Mouse (Mus musculus): ENCODE data around the gene Taf6l. TPM values are rescaled to one million over a fixed set of nuclear protein-coding genes. Genes with fewer than 3 reads are reported as not detected.

Gene Taf6l
- polyA plus RNA-seq, 1 experiment from 2014 or later, result 17.4 TPM

DNA sequence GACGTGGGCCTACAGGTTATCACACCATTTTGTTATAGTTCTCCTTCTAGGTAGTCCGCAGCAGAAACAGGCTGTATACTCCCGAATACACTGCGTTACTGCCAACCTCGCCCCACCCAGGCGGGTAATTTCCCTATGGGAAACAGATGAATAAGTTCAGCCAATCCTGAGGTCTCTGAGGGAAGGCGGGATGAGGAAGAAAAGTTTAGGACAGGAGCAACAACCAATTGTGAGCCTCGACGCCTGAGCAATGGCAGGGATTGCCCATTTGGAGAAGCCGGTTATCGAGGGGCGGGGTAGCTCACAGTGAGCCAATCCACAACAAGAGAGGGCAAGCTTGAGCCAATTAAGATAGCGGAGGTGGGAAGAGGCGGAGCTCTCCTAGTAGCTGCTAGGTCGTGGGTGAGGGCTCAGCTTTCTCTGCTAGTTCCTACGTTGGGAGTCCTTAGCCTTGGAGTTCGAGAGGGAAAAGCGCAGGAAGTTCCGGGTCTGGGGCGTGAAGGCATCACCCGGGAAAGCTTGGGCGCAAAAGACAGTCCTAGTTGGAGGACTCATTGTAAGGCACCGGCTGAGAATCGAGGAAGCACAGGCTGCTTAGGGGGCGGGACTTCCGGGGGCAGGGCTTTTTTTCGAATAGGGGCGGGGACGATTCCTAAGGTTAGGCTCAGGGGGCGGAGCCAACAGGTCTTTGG is 16.1 kb upstream of the Taf6l start, which contains the start of gene Zbtb3:
Gene Zbtb3, plus strand, starts transcription at position 426 of the 692 bp plus-strand sequence.
- peak within 1 kb of the TSS; percentile 89 for H3K4me3 ChIP-seq (ENCODE audit: low read length)
- peak; percentile 97 for ATAC-seq (replicated peaks; ENCODE audit: extremely low read depth, insufficient read depth, low FRiP score)
- peak within 1 kb of the TSS; percentile 87 for H3K27ac ChIP-seq (ENCODE audit: low read length)
- peak within 1 kb of the TSS; percentile 79 for H3K4me2 ChIP-seq (ENCODE audit: low read depth, low read length)
- peak within 1 kb of the TSS; percentile 70 for H3K9ac ChIP-seq (ENCODE audit: low read length)
- whole genome bisulfite sequencing, result under 1% methylated on average over 30 of the region's 30 CpGs
- peaks cover 18% of the 10 kb centered on the region for H3K4me1 ChIP-seq (ENCODE audit: control insufficient read depth, insufficient read depth, low read length)
- H3K9me3 ChIP-seq (replicated peaks; ENCODE audit: control insufficient read depth, low read length), result no peaks in the 10 kb centered on the region
- H3K36me3 ChIP-seq (ENCODE audit: control insufficient read depth, insufficient read depth), result 0 out of 2 replicates have a peak, but pooled peaks cover 3% of the 10 kb centered on the region
- no peaks in the 10 kb centered on the region for H3K27me3 ChIP-seq (ENCODE audit: control insufficient read depth, insufficient read depth, low read length)

DNA sequence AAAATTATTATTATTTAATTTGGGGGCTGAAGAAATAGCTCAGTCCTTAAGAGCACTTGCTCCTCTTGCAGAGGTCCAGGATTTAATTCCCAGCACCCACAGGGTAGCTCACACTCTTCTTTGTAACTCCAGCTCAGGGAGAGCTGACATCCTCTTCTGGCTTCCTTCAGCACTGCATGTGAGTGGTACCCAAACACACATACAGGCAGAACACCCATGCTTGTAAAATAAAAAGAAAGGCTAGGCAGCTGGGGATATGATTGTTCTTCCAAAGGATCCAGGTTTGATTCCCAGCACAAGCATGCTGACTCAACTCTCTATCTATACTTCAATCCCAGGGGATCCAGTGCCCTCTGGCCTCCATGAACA is 12.7 kb upstream of the Taf6l start:
- peaks cover 11% of the 10 kb centered on the region for H3K36me3 ChIP-seq (ENCODE audit: control insufficient read depth, insufficient read depth)
- peak overlapping the region; percentile 80 for H3K4me2 ChIP-seq (ENCODE audit: low read depth, low read length)
- no peaks in the 10 kb centered on the region for H3K9me3 ChIP-seq (replicated peaks; ENCODE audit: control insufficient read depth, low read length)
- no peak for ATAC-seq (replicated peaks; ENCODE audit: extremely low read depth, insufficient read depth, low FRiP score)
- H3K9ac ChIP-seq (ENCODE audit: low read length), result no peak overlapping the region; the same call in none of the 2 replicates
- no peaks in the 10 kb centered on the region for H3K27me3 ChIP-seq (ENCODE audit: control insufficient read depth, insufficient read depth, low read length)
- H3K4me1 ChIP-seq (ENCODE audit: control insufficient read depth, insufficient read depth, low read length), result peaks cover 24% of the 10 kb centered on the region
- peak overlapping the region; percentile 92 for H3K4me3 ChIP-seq (ENCODE audit: low read length)
- no peak overlapping the region for H3K27ac ChIP-seq (ENCODE audit: low read length)

DNA sequence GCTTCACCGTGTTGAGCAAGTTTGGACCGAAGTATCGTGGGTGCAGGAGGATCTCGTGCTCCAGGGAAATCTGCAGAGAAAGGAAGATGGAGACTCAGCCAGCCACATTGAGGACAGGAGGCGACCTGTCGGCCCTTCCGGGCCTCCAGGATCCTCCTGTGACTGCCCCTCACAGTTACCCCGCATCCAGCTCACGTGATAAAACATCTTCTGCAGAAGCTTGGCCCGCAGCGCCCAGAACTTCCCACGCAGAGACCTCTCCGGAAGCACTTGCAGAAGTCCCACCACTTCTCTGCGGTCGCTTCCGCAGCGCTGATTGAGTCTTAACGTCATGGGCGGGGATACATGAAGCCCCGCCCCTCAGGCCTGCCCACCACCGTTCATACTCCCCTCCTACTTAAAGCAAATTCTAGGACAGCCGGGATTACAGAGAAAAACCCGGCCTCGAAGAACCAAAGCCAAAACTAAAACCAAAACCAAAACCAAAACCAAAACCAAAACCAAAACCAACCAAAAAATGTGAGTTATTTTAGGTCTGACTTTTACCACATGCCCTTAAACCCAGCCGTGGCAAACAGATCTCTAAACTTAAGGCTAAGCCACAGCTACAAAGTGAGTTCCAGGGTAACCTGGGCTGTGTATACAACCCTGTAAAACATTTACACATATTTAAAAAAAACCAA is 12.2 kb upstream of the Taf6l start, which contains the start of gene Polr2g:
Gene Polr2g, minus strand, starts transcription at position 314 of the 683 bp plus-strand sequence.
- Histone ChIP-seq H3K36me3 (ENCODE audit: control insufficient read depth, insufficient read depth) (peaks cover 16% of the 10 kb centered on the region), H3K4me1 (ENCODE audit: control insufficient read depth, insufficient read depth, low read length) (peaks cover 24% of the 10 kb centered on the region), H3K27ac (ENCODE audit: low read length) (peak within 1 kb of the TSS; percentile 82), H3K27me3 (ENCODE audit: control insufficient read depth, insufficient read depth, low read length) (no peaks in the 10 kb centered on the region), H3K4me3 (ENCODE audit: low read length) (peak within 1 kb of the TSS; percentile 92), H3K9ac (ENCODE audit: low read length) (peak within 1 kb of the TSS; percentile 85), H3K4me2 (ENCODE audit: low read depth, low read length) (peak within 1 kb of the TSS; percentile 80), H3K9me3 (replicated peaks; ENCODE audit: control insufficient read depth, low read length) (no peaks in the 10 kb centered on the region)
- ATAC-seq (replicated peaks; ENCODE audit: extremely low read depth, insufficient read depth, low FRiP score), result peak; percentile 74
- 1% methylated on average over 25 of the region's 25 CpGs for WGBS

DNA sequence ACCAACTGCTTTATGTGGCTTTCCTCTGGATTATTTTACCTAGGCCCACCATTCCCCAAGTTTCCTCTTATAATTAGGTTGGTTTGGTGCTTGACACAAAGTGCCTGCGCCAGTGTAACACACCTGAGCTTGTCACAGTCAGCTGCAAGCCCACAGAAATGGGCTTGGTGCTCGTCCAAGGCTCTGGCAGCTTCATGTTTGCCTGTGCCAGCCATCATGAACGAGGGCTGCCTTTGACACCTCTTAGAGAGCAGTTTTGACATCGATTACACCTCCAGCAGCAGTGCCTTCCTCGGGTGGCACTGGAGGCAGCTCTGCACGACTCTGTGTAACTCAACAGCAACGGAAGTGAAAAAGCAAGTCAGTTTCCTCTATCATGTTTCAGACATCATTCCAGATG is 4.0 kb upstream of the Taf6l start:
- H3K4me3 ChIP-seq (ENCODE audit: low read length), result no peak overlapping the region
- 0 out of 2 replicates have a peak, but pooled peaks cover 2% of the 10 kb centered on the region for H3K9me3 ChIP-seq (replicated peaks; ENCODE audit: control insufficient read depth, low read length)
- no peak for ATAC-seq (replicated peaks; ENCODE audit: extremely low read depth, insufficient read depth, low FRiP score)
- H3K4me2 ChIP-seq (ENCODE audit: low read depth, low read length), result no peak overlapping the region
- H3K27me3 ChIP-seq (ENCODE audit: control insufficient read depth, insufficient read depth, low read length), result no peaks in the 10 kb centered on the region
- H3K36me3 ChIP-seq (ENCODE audit: control insufficient read depth, insufficient read depth), result peaks cover 27% of the 10 kb centered on the region
- peaks cover 4% of the 10 kb centered on the region for H3K4me1 ChIP-seq (ENCODE audit: control insufficient read depth, insufficient read depth, low read length)
- no peak overlapping the region for H3K27ac ChIP-seq (ENCODE audit: low read length)
- 77% methylated on average over 7 of the region's 7 CpGs for WGBS
- no peak overlapping the region for H3K9ac ChIP-seq (ENCODE audit: low read length)

DNA sequence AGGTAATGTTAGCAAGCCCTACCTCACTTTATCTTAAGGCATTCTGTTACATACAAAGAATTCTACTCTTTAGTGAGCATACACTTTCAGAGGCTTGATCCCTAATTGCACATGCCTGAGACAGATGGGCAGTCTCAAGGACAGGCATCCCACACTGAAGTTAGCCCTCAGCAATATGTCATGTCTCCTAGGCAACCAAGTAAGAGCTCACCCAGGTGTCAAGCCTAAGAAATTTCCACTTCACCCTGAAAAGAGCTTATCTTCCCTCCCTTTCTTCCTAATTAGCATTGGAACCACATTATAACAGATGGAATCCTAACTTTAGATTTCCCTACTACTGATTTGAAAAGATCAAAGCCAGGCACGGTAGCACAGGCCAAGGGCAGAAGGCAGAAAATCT is 3.0 kb upstream of the Taf6l start:
- Histone ChIP-seq H3K27me3 (ENCODE audit: control insufficient read depth, insufficient read depth, low read length) (no peaks in the 10 kb centered on the region), H3K36me3 (ENCODE audit: control insufficient read depth, insufficient read depth) (peaks cover 19% of the 10 kb centered on the region), H3K4me3 (ENCODE audit: low read length) (no peak overlapping the region), H3K9ac (ENCODE audit: low read length) (no peak overlapping the region), H3K9me3 (replicated peaks; ENCODE audit: control insufficient read depth, low read length) (0 out of 2 replicates have a peak, but pooled peaks cover 2% of the 10 kb centered on the region), H3K4me2 (ENCODE audit: low read depth, low read length) (no peak overlapping the region), H3K4me1 (ENCODE audit: control insufficient read depth, insufficient read depth, low read length) (peaks cover 4% of the 10 kb centered on the region), H3K27ac (ENCODE audit: low read length) (no peak overlapping the region)
- no peak for ATAC-seq (replicated peaks; ENCODE audit: extremely low read depth, insufficient read depth, low FRiP score)
- 53% methylated on average over 1 of the region's 1 CpGs for WGBS

DNA sequence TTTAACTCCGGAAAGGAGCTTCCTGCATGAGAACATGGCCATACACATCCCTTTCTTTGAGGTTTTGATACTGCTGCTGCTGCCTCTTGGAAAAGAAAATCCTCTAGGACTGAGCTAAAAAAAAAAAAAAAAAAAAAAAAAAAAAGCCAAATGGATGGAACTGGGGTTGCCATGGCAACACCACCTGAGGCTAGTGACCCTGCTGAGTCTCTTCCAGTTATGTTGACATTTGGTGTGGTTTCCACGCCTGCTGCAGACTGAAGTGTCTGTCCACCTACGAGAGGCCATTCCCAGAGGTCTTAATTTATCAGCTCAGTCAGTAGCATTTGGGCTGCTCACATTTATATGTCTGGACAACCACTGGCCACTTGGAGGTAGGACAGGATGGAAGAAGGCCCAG is 2.3 kb upstream of the Taf6l start:
- WGBS, result 38% methylated on average over 3 of the region's 3 CpGs
- H3K27me3 ChIP-seq (ENCODE audit: control insufficient read depth, insufficient read depth, low read length), result no peaks in the 10 kb centered on the region
- H3K9me3 ChIP-seq (replicated peaks; ENCODE audit: control insufficient read depth, low read length), result 0 out of 2 replicates have a peak, but pooled peaks cover 2% of the 10 kb centered on the region
- H3K9ac ChIP-seq (ENCODE audit: low read length), result no peak overlapping the region
- peaks cover 4% of the 10 kb centered on the region for H3K4me1 ChIP-seq (ENCODE audit: control insufficient read depth, insufficient read depth, low read length)
- H3K36me3 ChIP-seq (ENCODE audit: control insufficient read depth, insufficient read depth), result peaks cover 15% of the 10 kb centered on the region
- no peak overlapping the region for H3K4me3 ChIP-seq (ENCODE audit: low read length)
- no peak overlapping the region for H3K4me2 ChIP-seq (ENCODE audit: low read depth, low read length)
- no peak for ATAC-seq (replicated peaks; ENCODE audit: extremely low read depth, insufficient read depth, low FRiP score)
- H3K27ac ChIP-seq (ENCODE audit: low read length), result no peak overlapping the region

DNA sequence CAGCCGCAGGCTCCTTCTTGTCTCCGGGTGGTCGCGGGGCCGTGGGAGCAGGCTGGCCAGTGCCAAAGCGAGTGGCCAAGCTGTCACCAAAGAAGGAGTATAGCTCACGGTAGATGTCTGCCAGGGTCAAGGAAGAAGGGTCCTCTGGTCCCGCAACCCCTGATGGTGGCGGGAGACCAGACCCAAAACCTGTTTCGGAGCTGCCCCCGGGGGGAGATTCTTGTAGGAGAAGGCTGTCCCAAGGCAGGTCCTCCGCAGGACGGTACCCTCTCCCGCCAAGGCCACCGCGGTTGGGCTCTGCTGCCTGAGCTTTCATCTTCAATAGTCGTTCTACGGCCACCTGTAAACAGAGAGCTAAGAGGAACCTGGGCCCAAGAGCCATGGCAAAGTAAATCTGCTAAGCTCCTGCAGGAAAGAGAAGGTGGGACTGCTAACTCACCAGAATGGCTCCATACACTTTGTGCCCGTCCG is 11.2 kb downstream of the Taf6l start:
- Histone ChIP-seq H3K9me3 (replicated peaks; ENCODE audit: control insufficient read depth, low read length) (no peaks in the 10 kb centered on the region), H3K4me2 (ENCODE audit: low read depth, low read length) (peak overlapping the region; percentile 79), H3K4me1 (ENCODE audit: control insufficient read depth, insufficient read depth, low read length) (peaks cover 26% of the 10 kb centered on the region), H3K9ac (ENCODE audit: low read length) (peak overlapping the region; percentile 98), H3K27me3 (ENCODE audit: control insufficient read depth, insufficient read depth, low read length) (no peaks in the 10 kb centered on the region), H3K27ac (ENCODE audit: low read length) (peak overlapping the region; percentile 98), H3K4me3 (ENCODE audit: low read length) (peak overlapping the region; percentile 92), H3K36me3 (ENCODE audit: control insufficient read depth, insufficient read depth) (peaks cover 11% of the 10 kb centered on the region)
- ATAC-seq (replicated peaks; ENCODE audit: extremely low read depth, insufficient read depth, low FRiP score), result no peak
- WGBS, result 4% methylated on average over 20 of the region's 20 CpGs

DNA sequence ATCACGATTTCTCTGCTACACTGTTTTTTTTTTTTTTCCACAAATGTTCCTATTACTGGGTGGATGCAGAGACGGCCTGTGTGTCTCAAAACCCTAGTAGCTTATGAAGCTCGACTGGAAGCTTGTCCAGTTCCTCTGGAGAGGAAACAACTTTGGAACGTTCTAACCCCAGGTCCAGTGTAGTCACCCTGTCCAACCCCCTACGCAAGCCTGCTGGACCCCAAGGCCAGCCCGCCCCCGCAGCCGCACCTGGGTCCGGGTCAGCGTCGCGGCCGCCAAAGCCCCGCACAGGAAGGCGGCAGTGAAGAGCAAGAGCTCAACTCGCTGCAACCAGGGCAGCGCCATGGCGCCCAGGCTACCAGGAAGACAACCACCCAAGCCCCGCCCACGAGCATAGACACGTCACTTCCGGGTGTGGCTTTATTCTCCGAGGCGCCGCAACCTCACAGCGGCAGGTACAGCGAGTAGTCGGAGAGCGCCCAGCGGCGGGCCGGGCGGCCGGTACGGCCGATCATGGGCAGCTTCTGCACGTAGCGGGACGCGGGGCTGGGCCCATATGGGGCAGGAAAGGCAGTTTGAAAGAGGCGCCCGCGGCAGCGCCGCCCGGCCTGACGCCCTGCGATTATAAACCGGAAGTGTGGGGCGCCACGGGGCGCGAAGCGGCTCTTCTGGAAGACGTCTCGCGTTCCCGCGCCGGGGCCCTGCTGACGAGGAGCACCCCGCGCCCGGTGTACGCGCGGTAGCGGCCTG is 12.0 kb downstream of the Taf6l start, which contains the start of gene Tmem179b:
Gene Tmem179b, minus strand, starts transcription at position 382 of the 750 bp plus-strand sequence.
- H3K9ac ChIP-seq (ENCODE audit: low read length), result peak within 1 kb of the TSS; percentile 98
- peak within 1 kb of the TSS; percentile 98 for H3K27ac ChIP-seq (ENCODE audit: low read length)
- H3K4me2 ChIP-seq (ENCODE audit: low read depth, low read length), result peak within 1 kb of the TSS; percentile 79
- no peaks in the 10 kb centered on the region for H3K27me3 ChIP-seq (ENCODE audit: control insufficient read depth, insufficient read depth, low read length)
- WGBS, result under 1% methylated on average over 64 of the region's 68 CpGs
- no peaks in the 10 kb centered on the region for H3K9me3 ChIP-seq (replicated peaks; ENCODE audit: control insufficient read depth, low read length)
- H3K36me3 ChIP-seq (ENCODE audit: control insufficient read depth, insufficient read depth), result peaks cover 19% of the 10 kb centered on the region
- peak within 1 kb of the TSS; percentile 92 for H3K4me3 ChIP-seq (ENCODE audit: low read length)
- ATAC-seq (replicated peaks; ENCODE audit: extremely low read depth, insufficient read depth, low FRiP score), result peak; percentile 91
- H3K4me1 ChIP-seq (ENCODE audit: control insufficient read depth, insufficient read depth, low read length), result peaks cover 26% of the 10 kb centered on the region

All from heart, embryonic 16.5 days (tissue).